9 mouse cellular contexts compared by ENCODE assay signal in genomic region chr10:18894259-18895166, GRCm38 (mm10). TPM values are rescaled to one million over a fixed set of nuclear protein-coding genes. Genes with fewer than 3 reads are reported as not detected.
DNase-seq lines count a peak whose midpoint lies in the region; ATAC-seq and TF ChIP-seq lines count a peak whose summit lies in the region.
"Had no signal": no experiment of that assay in that cellular context is flagged by ENCODE, and none has a peak within 500 bp of the region (broad histone marks: within the 10 kb centered on the region; RNA-seq: fewer than 3 reads in every experiment).

No protein-coding gene starts in this region.

- H3K36me3 ChIP-seq in stomach, postnatal 0 days (ENCODE audit: control insufficient read depth, insufficient read depth, low read length), result no peaks in the 10 kb centered on the region
- no peaks in the 10 kb centered on the region for H3K36me3 ChIP-seq in liver, embryonic 12.5 days
- H3K36me3 ChIP-seq: limb, embryonic 15.5 days had no signal

- no peaks in the 10 kb centered on the region for H3K9me3 ChIP-seq in stomach, postnatal 0 days (ENCODE audit: control insufficient read depth, low read length)
- no peaks in the 10 kb centered on the region for H3K9me3 ChIP-seq in liver, embryonic 12.5 days (replicated peaks)
- H3K9me3 ChIP-seq: limb, embryonic 15.5 days had no signal

- 31% methylated on average over 6 of the region's 6 CpGs for WGBS in stomach, postnatal 0 days
- 61% methylated on average over 3 of the region's 6 CpGs for WGBS in liver, embryonic 12.5 days (ENCODE audit: insufficient replicate concordance)

- no peak for DNase-seq in gastrocnemius, adult 2 months
- no peak for DNase-seq in gastrocnemius, postnatal 10 days
- peak; percentile 17 for DNase-seq in right cerebral cortex, postnatal 14 days
- DNase-seq in right cerebral cortex, postnatal 25 days, result no peak
- DNase-seq in adrenal gland, postnatal 25 days, result peak; percentile 44
- peak; percentile 26 for DNase-seq in stomach, postnatal 0 days (ENCODE audit: low spot score)
- no peak for DNase-seq in left cerebral cortex, postnatal 4 days

- H3K27ac ChIP-seq in gastrocnemius, adult 2 months, result no peak overlapping the region
- no peak overlapping the region for H3K27ac ChIP-seq in stomach, postnatal 0 days (replicated peaks)
- no peak overlapping the region for H3K27ac ChIP-seq in liver, embryonic 12.5 days
- H3K27ac ChIP-seq: limb, embryonic 15.5 days had no signal

- H3K4me1 ChIP-seq in stomach, postnatal 0 days (replicated peaks; ENCODE audit: control insufficient read depth, insufficient read depth), result no peaks in the 10 kb centered on the region
- peaks cover 15% of the 10 kb centered on the region for H3K4me1 ChIP-seq in liver, embryonic 12.5 days
- H3K4me1 ChIP-seq: limb, embryonic 15.5 days had no signal

- no peaks in the 10 kb centered on the region for H3K27me3 ChIP-seq in stomach, postnatal 0 days (ENCODE audit: control insufficient read depth, insufficient read depth, low read length)
- H3K27me3 ChIP-seq in liver, embryonic 12.5 days (replicated peaks), result no peaks in the 10 kb centered on the region
- H3K27me3 ChIP-seq: limb, embryonic 15.5 days had no signal

- H3K4me2 ChIP-seq in stomach, postnatal 0 days (replicated peaks; ENCODE audit: low read depth), result no peak overlapping the region
- no peak overlapping the region for H3K4me2 ChIP-seq in liver, embryonic 12.5 days
- H3K4me2 ChIP-seq: limb, embryonic 15.5 days had no signal

- intact Hi-C loops in gastrocnemius, adult 2 months (cut with DNase I), result no loop called here
- intact Hi-C loops in left cerebral cortex, postnatal 4 days (cut with DNase I), result no loop called here

- no peak for ATAC-seq in stomach, postnatal 0 days (ENCODE audit: low FRiP score, low TSS enrichment)
- no peak for ATAC-seq in liver, embryonic 12.5 days

- peak; percentile 17; the same call in 1 of the 2 replicates for TF ChIP-seq CTCF in gastrocnemius, adult 2 months (IDR thresholded peaks at IDR 0.05)
- TF ChIP-seq CTCF in stomach, postnatal 0 days (IDR thresholded peaks at IDR 0.05; ENCODE audit: low read depth), result peak; percentile 60

- no peak overlapping the region for H3K9ac ChIP-seq in stomach, postnatal 0 days (ENCODE audit: low read length)
- no peak overlapping the region for H3K9ac ChIP-seq in liver, embryonic 12.5 days
- H3K9ac ChIP-seq: limb, embryonic 15.5 days had no signal

- no peak for TF ChIP-seq EP300 in stomach, postnatal 0 days (optimal IDR thresholded peaks at IDR 0.05)

- no peak overlapping the region for H3K4me3 ChIP-seq in gastrocnemius, adult 2 months
- H3K4me3 ChIP-seq in stomach, postnatal 0 days (ENCODE audit: low read depth, low read length), result no peak overlapping the region
- no peak overlapping the region for H3K4me3 ChIP-seq in liver, embryonic 12.5 days
- H3K4me3 ChIP-seq: limb, embryonic 15.5 days had no signal

RNA-seq across cellular contexts. Expression of gene Perp, which starts 49.7 kb away (rescaled TPM):
- total RNA-seq in gastrocnemius, adult 2 months (2021), result 1 to 10 TPM; 1.4 to 2.9 TPM
- 1 to 10 TPM; 1.0 to 1.2 TPM for total RNA-seq in gastrocnemius, postnatal 10 days (2021)
- total RNA-seq in adrenal gland, postnatal 25 days (2021), result 1.8 and 2.5 TPM in 2 replicates
- 1,093 and 1,120 TPM in 2 replicates for polyA plus RNA-seq in stomach, postnatal 0 days (2015; fragmentation: Nextera tagmentation; extraction: Ambion mirVana)
- total RNA-seq in left cerebral cortex, postnatal 4 days (2021), result 1 to 10 TPM; 4.5 to 5.6 TPM
- polyA plus RNA-seq in liver, embryonic 12.5 days (2016; fragmentation: Nextera tagmentation; extraction: Ambion mirVana), result 7.1 and 7.5 TPM in 2 replicates

Comparison
In these comparisons a context has a peak if more than half of its experiments do, and no peak if none do; other contexts are left out.
1. DNase-seq: peak in right cerebral cortex, postnatal 14 days (single experiment), adrenal gland, postnatal 25 days (single experiment) and stomach, postnatal 0 days (single experiment); none in gastrocnemius, adult 2 months (single experiment), gastrocnemius, postnatal 10 days (single experiment), right cerebral cortex, postnatal 25 days (single experiment) and left cerebral cortex, postnatal 4 days (single experiment).